Mouse (Mus musculus) myocyte (in vitro differentiated cells): ENCODE data around the gene Platr17. TPM values are rescaled to one million over a fixed set of nuclear protein-coding genes. Genes with fewer than 3 reads are reported as not detected.
A peak's percentile ranks its signal among the peaks of the same experiment; 100 is the strongest.
"Not testable (repeated sequence)": the region's sequence is repeated elsewhere in the genome, so short reads cannot be mapped to it uniquely, and the experiment has no call there.

Experiments
- H3K27me3 ChIP-seq: one replicate; pipeline ENCODE4 v1.6.1; 2011; ENCODE audit not compliant: control insufficient read depth, insufficient read depth, insufficient read length
- H3K36me3 ChIP-seq: one replicate; pipeline ENCODE4 v1.6.1; 2011; ENCODE audit not compliant: control insufficient read depth, insufficient read depth
- H3K4me2 ChIP-seq: one replicate; pipeline ENCODE4 v1.6.1; 2011; ENCODE audit warnings: low read depth, control low read depth
- H3K4me3 ChIP-seq: one replicate; pipeline ENCODE4 v1.5.1; 2011; ENCODE audit warnings: mild to moderate bottlenecking, control low read depth, moderate library complexity
- H3K79me2 ChIP-seq: one replicate; pipeline ENCODE4 v1.6.1; 2011; ENCODE audit not compliant: control insufficient read depth, insufficient read depth
- H3ac ChIP-seq: one replicate; pipeline ENCODE4 v1.6.1; 2011; ENCODE audit not compliant: control insufficient read depth, insufficient read length
- CEBPB ChIP-seq: IDR thresholded peaks from 2 replicates; pipeline ENCODE4 v1.6.1; 2011; ENCODE audit warnings: mild to moderate bottlenecking, moderate library complexity; ENCODE audit not compliant: poor library complexity, insufficient read depth, severe bottlenecking
- E2F4 ChIP-seq: IDR thresholded peaks from one replicate; pipeline ENCODE4 v1.6.1; 2011; ENCODE audit warnings: mild to moderate bottlenecking, control low read depth, moderate library complexity; ENCODE audit not compliant: insufficient read depth
- MAX ChIP-seq: IDR thresholded peaks from one replicate; pipeline ENCODE4 v1.6.1; 2011; ENCODE audit warnings: low read depth, mild to moderate bottlenecking, control low read depth
- MYOD1 ChIP-seq, 3 experiments: IDR thresholded peaks; one replicate each; pipeline ENCODE4 v1.6.1; 2011; ENCODE audit warnings: control low read depth in 2 of 3, low read depth in 2 of 3, mild to moderate bottlenecking in 2 of 3, moderate library complexity in 1 of 3; ENCODE audit not compliant: insufficient read length in 2 of 3, control insufficient read depth in 1 of 3
- MYOG ChIP-seq, 3 experiments: IDR thresholded peaks; one replicate each; pipeline ENCODE4 v1.6.1; 2011; ENCODE audit warnings: control low read depth in 2 of 3, low read depth in 2 of 3, mild to moderate bottlenecking in 2 of 3; ENCODE audit not compliant: insufficient read length in 2 of 3, control insufficient read depth in 1 of 3, insufficient read depth in 1 of 3
- POLR2A ChIP-seq: IDR thresholded peaks from one replicate; pipeline ENCODE4 v1.6.1; 2011; ENCODE audit warnings: low read depth, mild to moderate bottlenecking, control low read depth, moderate library complexity; ENCODE audit not compliant: insufficient read length
- POLR2AphosphoS2 ChIP-seq: IDR thresholded peaks from one replicate; pipeline ENCODE4 v1.6.1; 2011; ENCODE audit warnings: low read depth, control low read depth; ENCODE audit not compliant: insufficient read length
- REST ChIP-seq: IDR thresholded peaks from one replicate; pipeline ENCODE4 v1.6.1; 2011; ENCODE audit warnings: mild to moderate bottlenecking, control low read depth, moderate library complexity; ENCODE audit not compliant: insufficient read depth, insufficient read length
- SRF ChIP-seq: IDR thresholded peaks from one replicate; pipeline ENCODE4 v1.6.1; 2011; ENCODE audit warnings: low read depth; ENCODE audit not compliant: control insufficient read depth, insufficient read length
- TCF12 ChIP-seq: IDR thresholded peaks from one replicate; pipeline ENCODE4 v1.6.1; 2011; ENCODE audit warnings: mild to moderate bottlenecking, control low read depth; ENCODE audit not compliant: poor library complexity, insufficient read depth, severe bottlenecking
- TCF3 ChIP-seq: IDR thresholded peaks from one replicate; pipeline ENCODE4 v1.6.1; 2011; ENCODE audit warnings: low read depth, control low read depth; ENCODE audit not compliant: insufficient read length
- USF1 ChIP-seq: IDR thresholded peaks from one replicate; pipeline ENCODE4 v1.6.1; 2011; ENCODE audit warnings: low read depth, mild to moderate bottlenecking, control low read depth, moderate library complexity
- polyA plus RNA-seq: library from polyadenylated mRNA; unstranded; fragments of >200 nt; fragmentation: generic; extraction: Trizol; gene quantifications from one replicate; pipeline ENCODE4 v1.2.1, GENCODE M21; 2012; ENCODE audit warnings: missing spikeins

Gene Platr17
- polyA plus RNA-seq, 1 experiment, result 0.17 TPM

- Histone ChIP-seq H3ac (peak overlapping the region; percentile 48), H3K79me2 (peaks cover 27% of the 10 kb centered on the region), H3K4me2 (peak overlapping the region; percentile 52), H3K4me3 (peak overlapping the region; percentile 44)
- not testable (repeated sequence) for H3K27me3 ChIP-seq, H3K36me3 ChIP-seq
- TF ChIP-seq POLR2A, result peak; percentile 80
These were observed 14.9 kb upstream of the Platr17 start for GRCm38 (mm10) chr17:33889941-33890532.

GRCm38 (mm10) chr17:33890533-33891059, 14.3 kb upstream of the Platr17 start, which contains the start of gene Kifc1:
Gene Kifc1, minus strand, starts transcription at chr17:33890661.
- Histone ChIP-seq H3K79me2 (peaks cover 27% of the 10 kb centered on the region), H3K36me3 (no peaks in the 10 kb centered on the region), H3ac (peak within 1 kb of the TSS; percentile 48), H3K4me3 (peak within 1 kb of the TSS; percentile 44), H3K27me3 (no peaks in the 10 kb centered on the region), H3K4me2 (peak within 1 kb of the TSS; percentile 70)
- TF ChIP-seq MAX, result no peak
- peak; percentile 90 for TF ChIP-seq E2F4
- TF ChIP-seq POLR2AphosphoS2, result peak; percentile 65
- TF ChIP-seq SRF, result no peak
- no peak for TF ChIP-seq TCF3
- no peak for TF ChIP-seq USF1
- no peak for TF ChIP-seq TCF12
- peak in 1 of 3 experiments; percentile 19 for TF ChIP-seq MYOD1 (IDR thresholded peaks at IDR 0.05; ENCODE audit: control insufficient read depth in 1 of 3, insufficient read length in 2 of 3, low read depth in 2 of 3)
- peak; percentile 0 for TF ChIP-seq POLR2A
- TF ChIP-seq REST, result no peak
- peak in 1 of 3 experiments; percentile 41 for TF ChIP-seq MYOG (IDR thresholded peaks at IDR 0.05; ENCODE audit: control insufficient read depth in 1 of 3, insufficient read depth in 1 of 3, insufficient read length in 2 of 3, low read depth in 2 of 3)
- TF ChIP-seq CEBPB, result peak; percentile 70

- Histone ChIP-seq H3K4me2 (no peak overlapping the region), H3K79me2 (peaks cover 27% of the 10 kb centered on the region), H3ac (no peak overlapping the region), H3K36me3 (no peaks in the 10 kb centered on the region), H3K27me3 (no peaks in the 10 kb centered on the region), H3K4me3 (no peak overlapping the region)
- TF ChIP-seq POLR2A (no peak), TCF12 (no peak), E2F4 (no peak), USF1 (no peak)
These were observed 13.6 kb upstream of the Platr17 start for GRCm38 (mm10) chr17:33891357-33891756.

- H3K36me3 ChIP-seq, H3ac ChIP-seq, H3K4me3 ChIP-seq, H3K27me3 ChIP-seq, H3K4me2 ChIP-seq: not testable (repeated sequence)
- peaks cover 27% of the 10 kb centered on the region for H3K79me2 ChIP-seq
These were observed 13.0 kb upstream of the Platr17 start for GRCm38 (mm10) chr17:33891892-33892291.

GRCm38 (mm10) chr17:33892429-33892828, 12.5 kb upstream of the Platr17 start:
- Histone ChIP-seq H3K79me2 (peaks cover 24% of the 10 kb centered on the region), H3ac (no peak overlapping the region), H3K4me2 (no peak overlapping the region), H3K4me3 (no peak overlapping the region), H3K36me3 (no peaks in the 10 kb centered on the region), H3K27me3 (no peaks in the 10 kb centered on the region)
- TF ChIP-seq MAX, result no peak
- TF ChIP-seq MYOG (IDR thresholded peaks at IDR 0.05; ENCODE audit: control insufficient read depth in 1 of 3, insufficient read depth in 1 of 3, insufficient read length in 2 of 3, low read depth in 2 of 3), result no peak
- TF ChIP-seq SRF, result no peak
- TF ChIP-seq MYOD1 (IDR thresholded peaks at IDR 0.05; ENCODE audit: control insufficient read depth in 1 of 3, insufficient read length in 2 of 3, low read depth in 2 of 3), result no peak
- no peak for TF ChIP-seq TCF3
- no peak for TF ChIP-seq POLR2AphosphoS2
- no peak for TF ChIP-seq REST

GRCm38 (mm10) chr17:33893011-33893410, 11.9 kb upstream of the Platr17 start:
- H3K4me3 ChIP-seq, result not testable (repeated sequence)

More at GRCm38 (mm10) chr17:33893011-33893410, 11.9 kb upstream of the Platr17 start:
- H3ac ChIP-seq, H3K4me2 ChIP-seq, H3K36me3 ChIP-seq, H3K27me3 ChIP-seq: not testable (repeated sequence)
- H3K79me2 ChIP-seq, result peaks cover 18% of the 10 kb centered on the region
